Mouse (Mus musculus) left cerebral cortex, postnatal 25 days (tissue): ENCODE data around the gene Mamdc2. TPM values are rescaled to one million over a fixed set of nuclear protein-coding genes. Genes with fewer than 3 reads are reported as not detected.
"Not testable (repeated sequence)": the region's sequence is repeated elsewhere in the genome, so short reads cannot be mapped to it uniquely, and the experiment has no call there.

Source experiments
- DNase-seq, 2 experiments: peaks; one replicate each; pipeline ENCODE4 v3.0.0; 2022; ENCODE audit warnings: low spot score in 2 of 2, mixed read lengths in 1 of 2
- intact Hi-C: fragments of 180-260 bp; cut with DNase I; formaldehyde crosslinking; loops from one replicate; pipeline ENCODE4 v1.15.1; 2025
- total RNA-seq, 2 experiments: library from RNA; stranded (reverse); gene quantifications; 2 replicates each; pipeline ENCODE4 v1.2.3; 2021

Mamdc2 gene
- 1 to 10 TPM; 1.0 to 1.2 TPM for total RNA-seq

DNA sequence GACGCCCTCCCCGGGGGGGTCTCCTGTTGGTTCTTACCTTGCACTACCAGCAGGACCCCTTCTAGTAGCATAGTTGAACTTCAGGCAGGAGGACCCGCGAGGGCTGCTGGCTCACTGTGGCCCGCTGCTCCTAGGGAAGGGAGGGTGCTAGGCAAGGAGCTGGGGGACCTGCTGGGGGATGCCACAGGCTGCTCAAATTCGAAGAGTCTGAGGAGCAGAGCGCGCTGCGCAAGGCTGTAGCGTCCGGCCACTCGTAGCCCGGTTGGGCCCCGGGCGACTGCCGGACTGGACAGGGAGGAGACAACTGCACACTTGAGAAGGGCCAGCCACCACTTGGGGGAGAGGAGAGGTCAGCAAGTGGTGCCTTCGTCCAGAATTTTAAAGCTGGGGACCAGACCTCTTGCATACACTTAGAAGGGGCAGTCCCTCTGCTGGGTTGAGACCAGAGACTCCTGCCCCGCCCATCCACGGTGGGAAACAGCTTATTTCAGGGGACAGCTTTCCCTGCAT, at the start of gene Mamdc2:
Mamdc2 (minus strand) TSS at position 455 of the 510 bp plus-strand sequence.
- DNase-seq, result peak; percentile 3 to 19

DNA sequence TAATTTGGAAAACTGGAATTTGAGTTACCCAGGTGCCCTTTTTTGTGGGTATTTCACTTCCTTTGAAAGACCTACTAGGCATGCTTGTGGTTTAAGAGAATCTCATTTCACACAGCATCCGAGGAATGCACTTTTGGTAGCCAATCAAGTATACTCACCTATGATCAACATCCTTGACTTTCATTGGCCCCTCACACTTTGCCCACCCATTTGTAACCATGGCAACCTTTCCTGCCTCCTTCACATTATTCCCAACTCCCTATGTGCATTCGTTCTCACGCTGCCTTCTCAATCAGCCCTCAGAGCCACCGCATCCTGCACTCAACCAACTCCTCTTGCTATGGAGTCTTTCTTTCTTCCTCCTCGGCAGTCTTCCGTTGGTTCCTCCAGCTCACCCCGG, 49.8 kb upstream of the Mamdc2 start:
- intact Hi-C loops, result no loop called here
- no peak for DNase-seq

More for the DNA sequence above, at the start of gene Mamdc2:
- intact Hi-C loops, result no loop called here

DNA sequence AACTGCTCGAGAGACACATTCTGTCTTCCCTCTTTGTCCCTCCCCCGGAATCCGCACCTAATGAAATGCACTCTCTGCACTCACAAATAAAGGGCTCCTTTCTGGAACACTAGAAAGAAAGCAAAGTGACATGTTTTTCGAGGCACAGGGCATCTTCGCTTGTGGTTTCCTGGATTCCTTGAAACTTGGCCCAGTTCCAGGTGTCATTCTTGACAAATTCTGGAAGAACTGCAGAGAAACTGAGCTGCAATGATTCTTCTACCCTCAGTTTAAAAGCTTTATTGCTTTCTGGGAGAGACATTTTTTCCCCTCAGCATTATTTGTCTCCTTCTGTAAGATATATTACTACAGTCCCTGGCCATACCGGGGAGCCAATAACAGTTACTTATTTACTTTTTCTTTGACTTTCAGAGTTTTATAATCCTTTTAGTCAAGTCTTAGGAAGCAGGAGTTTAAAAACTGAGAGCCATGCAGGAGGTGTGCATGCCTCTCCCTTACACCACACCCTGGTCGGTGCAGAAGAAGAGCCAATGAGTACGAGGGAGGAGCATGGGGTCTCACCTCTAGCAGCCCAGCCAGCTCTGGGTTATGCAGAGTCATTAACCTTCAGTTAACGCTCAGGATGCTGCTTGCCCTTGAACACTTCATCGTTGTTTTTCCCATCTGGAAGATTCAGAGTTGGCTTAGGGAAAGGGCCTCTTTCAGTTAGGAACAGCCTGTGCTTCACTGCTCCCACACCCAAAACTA, 49.1 kb upstream of the Mamdc2 start:
- intact Hi-C loops, result no loop called here
- no peak for DNase-seq

DNA sequence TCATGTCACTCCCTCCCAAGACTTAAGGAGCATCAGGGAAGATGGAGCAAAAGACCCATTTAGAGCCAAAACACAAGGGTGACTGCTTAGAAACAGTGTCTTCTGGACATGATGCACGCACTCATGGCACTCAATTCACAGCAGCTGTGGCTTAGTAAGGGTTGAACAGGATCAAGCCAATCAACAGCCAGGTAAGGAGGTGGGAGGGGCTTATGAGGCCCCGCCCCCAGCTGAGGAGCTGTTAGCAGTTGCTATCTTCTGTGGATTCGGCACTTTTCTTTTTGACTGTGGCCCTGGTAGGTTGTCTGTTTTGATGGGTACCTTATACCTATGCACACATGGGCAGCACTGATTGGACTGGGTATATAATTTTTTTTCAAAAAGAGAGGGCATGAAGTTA, 48.3 kb upstream of the Mamdc2 start:
- no peak for DNase-seq
- intact Hi-C loops, result no loop called here

DNA sequence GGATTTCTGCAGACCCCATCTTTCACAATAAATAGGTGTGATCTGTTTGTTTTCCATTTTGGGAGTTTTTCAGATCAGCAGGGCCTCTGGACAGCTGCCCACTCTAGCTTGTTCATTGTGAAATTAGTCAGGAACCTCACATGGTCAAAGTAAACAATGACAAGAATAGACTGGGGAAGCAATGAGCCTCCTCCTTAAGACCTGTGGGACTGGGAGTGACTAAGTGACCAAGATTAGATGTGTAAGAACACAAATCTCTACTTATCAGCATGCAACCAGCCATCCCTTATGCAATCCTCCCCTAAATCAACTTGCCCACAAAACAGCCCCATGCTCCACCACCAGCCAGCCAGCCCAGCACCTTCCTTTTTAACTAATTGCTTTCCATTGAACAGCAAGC, 44.4 kb upstream of the Mamdc2 start:
- DNase-seq, result no peak
- intact Hi-C loops, result no loop called here

DNA sequence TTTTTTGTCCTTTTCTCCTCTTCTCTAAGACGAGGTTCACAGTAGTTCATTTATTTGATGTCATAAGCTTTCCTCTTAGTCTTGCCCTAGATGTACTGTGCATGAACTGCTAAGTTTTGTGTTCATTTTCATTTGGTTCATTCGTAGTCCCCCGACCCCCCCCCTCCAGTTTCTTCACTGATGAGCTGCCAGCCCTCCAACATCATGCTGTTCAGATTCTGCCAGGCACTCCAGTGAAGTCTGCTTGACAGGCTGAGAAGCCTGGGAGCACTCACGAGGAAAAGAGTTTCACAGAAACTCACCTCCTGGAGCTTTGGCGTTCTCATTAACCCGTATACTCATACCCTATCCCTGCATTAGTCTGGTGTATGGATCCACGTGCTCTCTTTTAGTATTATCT, 42.5 kb upstream of the Mamdc2 start:
- intact Hi-C loops, DNase-seq: not testable (repeated sequence)

DNA sequence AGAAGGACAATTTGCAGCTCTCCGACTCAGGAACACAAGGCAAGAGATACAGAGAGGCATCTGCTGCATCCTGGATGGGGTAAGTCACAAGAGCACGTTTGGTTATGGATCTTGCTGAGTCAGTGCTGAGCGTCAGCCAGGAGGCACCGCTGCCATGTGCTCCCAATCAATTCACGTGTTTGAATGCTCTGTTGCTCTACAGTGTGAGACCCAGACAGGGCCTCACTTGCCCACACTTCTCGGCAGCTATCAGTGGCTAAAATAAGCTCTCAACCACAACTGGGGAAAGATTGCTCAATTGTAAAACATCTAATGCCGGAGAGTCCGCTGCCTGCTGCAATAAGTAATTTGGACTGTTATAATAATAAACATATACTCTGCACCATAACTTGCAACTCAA, 41.5 kb upstream of the Mamdc2 start:
- no peak for DNase-seq

DNA sequence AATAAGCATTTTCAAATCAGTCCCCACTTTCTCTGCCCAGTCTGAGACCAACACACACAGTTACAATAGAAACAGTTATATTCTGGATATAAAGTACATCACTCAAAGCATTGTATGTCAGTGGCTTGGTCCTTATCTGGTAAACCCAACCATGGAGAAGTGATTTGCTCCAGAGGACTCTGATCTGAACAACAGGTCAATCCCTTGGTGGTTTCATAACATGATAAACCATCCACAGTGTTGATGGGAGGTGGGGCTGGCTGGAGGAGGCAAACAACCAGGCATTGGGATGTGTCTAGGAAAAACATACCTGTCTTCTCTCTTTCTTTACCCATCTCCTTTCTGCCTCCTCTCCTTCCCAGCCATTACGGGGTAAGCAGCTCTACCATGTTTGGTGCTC, 39.2 kb upstream of the Mamdc2 start:
- intact Hi-C loops, result no loop called here
- DNase-seq, result no peak

More for the DNA sequence above, 41.5 kb upstream of the Mamdc2 start:
- intact Hi-C loops, result no loop called here

DNA sequence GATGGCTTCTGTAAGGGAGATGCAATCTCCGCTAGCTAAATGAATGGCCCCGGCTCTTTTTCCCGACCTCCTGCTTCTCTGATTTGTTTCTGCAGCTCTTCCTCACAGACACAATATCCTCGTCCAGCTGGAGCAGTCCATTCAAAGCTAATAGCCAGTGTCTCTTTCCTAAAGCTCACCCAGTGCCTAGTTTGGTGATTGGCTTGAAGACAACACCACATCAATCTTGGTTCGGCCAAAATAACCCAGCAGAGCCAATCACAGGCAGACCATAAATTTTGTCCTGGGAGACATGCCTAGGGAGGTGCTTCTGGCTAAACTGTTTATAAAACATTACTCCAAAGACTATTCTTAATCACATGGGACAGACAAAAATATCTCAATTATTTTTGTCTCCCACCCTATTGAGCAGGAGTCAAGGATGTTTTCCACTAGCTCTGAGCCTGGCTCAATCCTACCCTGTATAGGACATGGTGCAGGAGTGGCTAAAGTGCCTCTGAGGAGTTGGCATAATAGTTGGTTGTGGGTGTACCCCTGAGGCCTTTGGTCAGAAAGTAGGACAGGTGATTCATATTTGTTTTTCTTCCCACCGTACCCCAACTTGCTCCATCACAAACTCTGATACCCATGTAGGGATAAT, 38.5 kb upstream of the Mamdc2 start:
- intact Hi-C loops, result no loop called here
- no peak for DNase-seq

DNA sequence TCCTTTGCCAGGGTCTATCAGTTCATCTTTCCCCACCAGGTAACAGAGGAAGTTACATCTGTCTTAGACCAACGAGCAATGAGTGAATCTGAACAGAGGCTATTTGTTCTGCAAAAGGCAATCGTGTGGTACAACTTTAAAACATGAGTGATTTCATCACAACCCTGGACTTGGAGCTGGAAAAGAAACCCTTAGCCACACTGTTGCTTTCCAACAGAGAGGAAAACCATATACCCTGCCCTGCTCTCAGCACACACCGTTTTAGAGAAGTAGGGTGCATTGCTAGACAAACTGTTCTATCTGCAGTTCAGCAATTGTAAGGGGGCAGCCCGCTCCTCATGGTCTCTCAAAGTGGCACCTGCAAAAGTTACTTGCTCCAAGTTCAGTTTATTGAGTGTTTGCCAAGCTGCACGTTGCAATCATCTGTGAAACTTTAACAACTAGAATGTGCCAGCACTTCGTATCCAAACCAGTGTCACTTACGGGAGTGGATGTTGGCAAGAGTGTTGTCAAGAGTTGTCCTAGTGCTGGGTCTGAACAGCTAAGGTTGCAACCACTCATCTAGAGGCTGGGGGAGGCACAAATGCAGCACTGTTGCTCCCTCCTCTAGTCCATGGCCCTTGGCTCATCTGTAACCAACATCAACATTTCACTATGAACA, 37.8 kb upstream of the Mamdc2 start:
- intact Hi-C loops, result no loop called here
- no peak for DNase-seq

DNA sequence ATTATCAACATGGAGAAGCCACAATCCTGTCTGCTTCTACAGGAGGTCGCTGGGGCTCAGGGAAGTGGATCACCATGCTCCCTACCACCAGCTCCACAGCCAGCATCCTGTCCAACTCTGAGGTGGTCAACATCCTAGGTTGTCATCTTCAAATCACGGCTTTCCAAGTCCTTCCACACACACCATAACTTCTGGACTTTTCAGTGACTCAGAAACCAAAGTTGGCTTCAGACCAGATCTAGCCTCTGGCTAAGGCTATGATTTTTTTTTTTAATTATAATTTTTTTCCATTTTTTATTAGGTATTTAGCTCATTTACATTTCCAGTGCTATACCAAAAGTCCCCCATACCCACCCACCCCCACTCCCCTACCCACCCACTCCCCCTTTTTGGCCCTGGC, 34.3 kb upstream of the Mamdc2 start:
- intact Hi-C loops, DNase-seq: not testable (repeated sequence)

DNA sequence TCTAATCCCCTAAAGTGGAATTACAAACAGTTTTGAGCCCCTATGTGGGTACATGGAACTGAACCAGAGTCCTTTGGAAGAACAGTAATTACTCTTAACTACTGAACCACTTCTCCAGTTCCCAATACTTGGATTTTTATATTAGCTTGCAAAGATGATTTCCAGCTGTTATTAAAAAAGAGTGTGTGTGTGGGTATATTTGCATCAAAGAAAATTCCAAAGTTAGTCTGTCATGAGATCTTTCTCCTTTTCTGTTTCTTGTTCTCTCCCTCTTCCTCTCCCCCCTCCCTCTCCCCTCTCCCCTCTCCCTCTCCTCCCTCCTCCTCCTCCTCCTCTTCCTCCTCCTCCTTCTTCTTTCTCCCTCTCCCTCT, 31.3 kb upstream of the Mamdc2 start:
- intact Hi-C loops, result no loop called here
- no peak for DNase-seq

DNA sequence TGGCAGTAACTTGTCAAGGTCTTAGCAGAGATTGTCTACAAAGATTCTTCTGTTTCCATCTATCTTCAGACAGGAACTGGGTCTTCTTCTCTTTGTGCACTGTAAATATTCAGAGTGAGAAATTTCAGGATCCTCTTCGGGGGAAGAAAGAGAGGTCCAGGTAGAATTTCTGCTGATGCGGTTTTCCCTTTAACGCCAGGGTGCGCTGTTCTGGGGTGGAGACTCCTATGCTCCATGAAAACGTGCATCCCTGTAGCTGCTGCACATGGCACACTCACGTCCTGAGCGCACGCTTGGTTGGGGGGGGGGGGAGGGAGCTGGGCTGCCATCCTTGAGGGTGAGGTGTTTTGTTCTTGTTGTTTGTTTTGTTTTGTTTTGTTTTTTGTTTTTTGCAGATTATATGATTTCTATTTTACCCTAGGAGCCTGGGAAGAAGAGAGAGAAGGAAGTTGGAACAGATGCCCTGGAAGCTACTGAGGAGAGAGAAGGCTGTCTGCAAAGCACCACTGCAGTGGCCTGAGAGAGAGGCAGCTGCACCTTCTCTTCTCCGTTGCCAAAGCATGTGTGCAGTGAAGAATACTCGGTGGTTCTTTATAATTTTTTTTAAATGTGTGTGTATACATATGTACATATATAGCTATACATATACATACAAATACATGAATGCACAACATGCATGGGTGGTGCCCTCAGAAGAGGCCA, 30.8 kb upstream of the Mamdc2 start:
- intact Hi-C loops, result no loop called here
- no peak for DNase-seq

DNA sequence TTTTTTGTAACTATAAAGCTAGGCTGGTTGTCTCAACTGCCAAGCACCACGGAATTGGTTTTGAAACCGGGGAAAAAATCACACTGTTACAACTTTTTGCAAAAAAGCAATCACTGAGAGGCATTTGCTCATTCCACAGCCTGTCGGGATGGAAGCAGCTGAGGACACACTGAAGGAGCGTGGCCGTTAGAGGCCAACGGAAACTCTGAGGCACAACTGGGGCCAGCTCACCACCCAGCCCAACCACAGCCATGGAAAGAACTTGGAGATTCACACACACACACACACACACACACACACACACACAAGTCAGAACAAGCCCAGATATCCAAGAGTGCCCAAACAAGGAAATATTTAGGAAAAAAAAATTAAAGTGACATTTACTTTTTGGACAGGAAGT, 29.6 kb upstream of the Mamdc2 start:
- intact Hi-C loops, result no loop called here
- no peak for DNase-seq

DNA sequence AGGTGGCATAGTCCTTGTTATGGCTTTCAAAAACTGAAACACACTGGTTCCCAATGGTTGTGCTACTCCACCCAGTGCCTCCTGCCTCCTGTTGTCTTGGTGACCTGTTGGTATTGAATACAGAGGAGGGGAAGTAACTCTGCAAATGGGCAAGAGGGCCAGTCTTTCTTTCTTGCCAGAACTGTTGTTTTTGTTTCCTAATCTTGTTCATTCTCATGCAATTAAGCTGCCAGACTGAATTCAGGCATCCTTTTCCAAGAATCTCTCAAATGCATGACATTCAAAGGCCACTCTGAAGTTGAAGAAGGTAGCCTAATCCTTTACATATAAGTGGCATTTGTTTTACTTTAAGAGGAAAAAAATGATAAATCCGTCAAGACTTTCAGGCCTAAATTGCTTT, 19.6 kb upstream of the Mamdc2 start:
- intact Hi-C loops, result no loop called here
- DNase-seq, result no peak

DNA sequence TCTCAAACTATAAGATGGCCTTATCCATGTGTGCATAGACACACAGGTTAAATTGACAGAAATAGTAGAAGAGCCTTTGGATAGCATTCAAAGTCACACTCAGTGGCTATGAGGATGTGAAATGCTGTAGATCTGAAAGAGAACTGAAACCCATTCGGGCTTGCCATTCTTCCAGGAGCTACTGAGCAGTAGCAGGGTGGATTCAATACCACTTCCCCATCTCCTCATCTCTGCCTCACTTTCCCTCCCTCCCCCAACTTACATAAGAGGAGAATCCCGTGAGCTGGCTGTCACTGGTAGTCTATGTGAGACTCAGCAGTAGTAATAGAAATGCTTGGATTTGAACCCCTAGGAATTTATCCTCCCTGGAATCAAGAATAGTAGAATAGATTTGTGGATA, 18.8 kb upstream of the Mamdc2 start:
- intact Hi-C loops, result no loop called here

DNA sequence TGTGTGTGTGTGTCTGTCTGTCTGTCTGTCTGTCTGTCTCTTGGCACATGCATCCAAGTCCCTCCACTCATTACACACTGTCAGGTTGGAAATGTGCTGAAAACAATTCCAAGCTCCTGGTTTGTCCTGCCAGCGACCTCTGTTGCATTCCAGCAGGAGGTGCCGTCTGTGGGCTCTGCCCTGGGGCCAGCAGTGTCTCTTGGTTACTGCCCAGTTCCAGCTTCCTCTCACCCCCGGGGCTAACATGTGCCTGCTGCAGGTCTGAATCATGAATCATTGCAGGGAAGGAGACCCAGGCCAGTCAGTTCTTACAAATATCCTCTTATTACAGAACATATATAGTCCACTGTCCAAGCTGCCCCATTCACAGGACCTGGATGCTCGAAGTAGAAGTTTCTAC, 9.2 kb upstream of the Mamdc2 start:
- DNase-seq, result no peak
- intact Hi-C loops, result no loop called here

More for the DNA sequence above, 18.8 kb upstream of the Mamdc2 start:
- DNase-seq, result no peak

DNA sequence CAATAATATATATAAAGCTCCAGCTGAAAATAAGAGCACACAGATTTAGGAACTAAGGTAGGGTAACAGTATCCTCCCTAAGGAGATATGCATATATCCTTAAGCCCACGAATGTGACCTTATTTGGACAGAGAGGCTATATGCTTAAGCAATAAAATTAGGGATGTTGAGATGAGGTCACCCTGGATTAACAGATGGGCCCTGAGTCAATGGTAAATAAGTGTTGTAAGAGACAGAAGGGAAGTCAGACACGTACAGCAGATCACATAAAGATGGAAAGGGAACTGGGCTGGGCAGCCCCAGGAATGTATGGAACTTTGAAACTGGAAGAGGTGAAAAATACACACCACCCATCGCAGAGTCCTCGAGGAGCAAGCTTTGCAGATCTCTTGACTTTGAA, 3.1 kb upstream of the Mamdc2 start:
- intact Hi-C loops, result no loop called here
- no peak for DNase-seq

DNA sequence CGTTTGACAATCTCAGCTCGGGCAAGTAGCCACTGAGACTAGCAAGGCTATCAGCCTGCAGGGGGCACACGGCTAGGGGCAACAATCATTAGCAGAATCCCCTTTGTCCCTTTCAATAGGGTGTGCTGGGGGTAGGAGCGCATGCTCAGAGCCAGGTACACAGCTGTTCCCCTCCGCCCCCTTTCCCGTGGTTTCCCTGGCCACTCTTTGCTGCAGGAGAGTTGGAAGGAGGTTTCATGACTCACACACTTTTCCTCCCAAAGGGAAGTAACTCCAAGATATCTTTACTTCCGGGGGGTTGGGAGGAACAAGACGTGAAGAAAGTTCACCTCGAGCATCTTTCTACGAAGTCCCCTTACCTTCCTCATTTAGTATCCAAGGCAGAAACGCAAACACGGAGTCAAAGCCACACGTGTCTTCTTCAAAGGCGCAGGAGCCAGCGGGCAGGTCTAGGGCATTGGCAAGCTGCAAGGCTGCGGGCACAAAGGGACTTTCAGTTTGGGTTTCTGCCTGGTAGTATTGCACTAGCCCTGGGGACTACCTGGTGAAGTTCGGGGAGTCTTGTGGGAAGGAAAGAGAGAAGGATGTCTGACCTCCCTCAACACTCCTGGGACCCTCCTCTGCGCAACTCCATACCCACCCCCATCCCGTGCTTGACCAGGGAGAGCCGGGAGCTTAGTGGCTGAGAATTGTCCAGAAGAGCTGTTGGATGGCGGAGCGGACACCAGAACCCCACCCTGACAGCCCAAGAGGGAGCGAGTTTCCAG, 838 bp downstream of the Mamdc2 start:
- DNase-seq, result peak; percentile 7 to 56
- intact Hi-C loops, result no loop called here
